Mouse (Mus musculus): ENCODE data around the gene Socs7.
A peak's percentile ranks its signal among the peaks of the same experiment; 100 is the strongest.

- TF ChIP-seq POLR2A (IDR thresholded peaks at IDR 0.05; ENCODE audit: low read depth, low read length) (no peak), CTCF (conservative IDR thresholded peaks at IDR 0.05; ENCODE audit: insufficient read depth, insufficient read length, low read depth, low read length) (peak; percentile 35)
Measured at GRCm38 (mm10) chr11:97337363-97337762, 25.0 kb upstream of the Socs7 start.
